Mouse (Mus musculus) embryo, embryonic 11.5 days (tissue): ENCODE data around the gene Asphd1.
"Not testable (repeated sequence)": the region's sequence is repeated elsewhere in the genome, so short reads cannot be mapped to it uniquely, and the experiment has no call there.

Experiments used
- DNase-seq: peaks from one replicate; pipeline ENCODE4 v3.0.0-alpha.2; 2012; ENCODE audit warnings: low read depth, low spot score

Asphd1 gene

GRCm38 (mm10) chr7:126950647-126951615 lies 1.5 kb upstream of the Asphd1 start:
- no peak for DNase-seq

GRCm38 (mm10) chr7:126949793-126950646 lies 638 bp upstream of the Asphd1 start, which contains the start of gene Sez6l2:
Gene Sez6l2, plus strand, starts transcription at chr7:126950563.
- DNase-seq, result peak; percentile 81

- DNase-seq, result no peak
Observed at GRCm38 (mm10) chr7:126948626-126949025, 756 bp downstream of the Asphd1 start.

GRCm38 (mm10) chr7:126946530-126946929 lies 2.9 kb downstream of the Asphd1 start:
- DNase-seq, result no peak

GRCm38 (mm10) chr7:126941801-126942200 lies 7.6 kb downstream of the Asphd1 start:
- no peak for DNase-seq

- DNase-seq, result no peak
Observed at GRCm38 (mm10) chr7:126941171-126941570, 8.2 kb downstream of the Asphd1 start.

GRCm38 (mm10) chr7:126932652-126933051 lies 16.7 kb downstream of the Asphd1 start:
- no peak for DNase-seq

GRCm38 (mm10) chr7:126929046-126929445 lies 20.3 kb downstream of the Asphd1 start:
- DNase-seq, result no peak

- DNase-seq, result peak; percentile 90
Observed at GRCm38 (mm10) chr7:126928384-126929037, 20.9 kb downstream of the Asphd1 start, which contains the start of gene Kctd13. Gene Kctd13, plus strand, starts transcription at chr7:126928879.

- no peak for DNase-seq
Observed at GRCm38 (mm10) chr7:126926299-126926698, 23.1 kb downstream of the Asphd1 start.

- DNase-seq, result no peak
Observed at GRCm38 (mm10) chr7:126923999-126924398, 25.4 kb downstream of the Asphd1 start.

GRCm38 (mm10) chr7:126922624-126923060 lies 26.7 kb downstream of the Asphd1 start, which contains the start of gene Tmem219:
Gene Tmem219, minus strand, starts transcription at chr7:126922917.
- no peak for DNase-seq

- no peak for DNase-seq
Observed at GRCm38 (mm10) chr7:126921563-126921962, 27.8 kb downstream of the Asphd1 start.

- DNase-seq, result no peak
Observed at GRCm38 (mm10) chr7:126919973-126920372, 29.4 kb downstream of the Asphd1 start.

GRCm38 (mm10) chr7:126918356-126918755 lies 31.0 kb downstream of the Asphd1 start:
- not testable (repeated sequence) for DNase-seq

GRCm38 (mm10) chr7:126914844-126915243 lies 34.5 kb downstream of the Asphd1 start:
- no peak for DNase-seq

GRCm38 (mm10) chr7:126905590-126905989 lies 43.8 kb downstream of the Asphd1 start:
- no peak for DNase-seq

GRCm38 (mm10) chr7:126899781-126900180 lies 49.6 kb downstream of the Asphd1 start:
- DNase-seq, result not testable (repeated sequence)

GRCm38 (mm10) chr7:126898102-126898990 lies 51.0 kb downstream of the Asphd1 start:
- DNase-seq, result peak; percentile 90

- no peak for DNase-seq
Observed at GRCm38 (mm10) chr7:126897390-126898101, 51.8 kb downstream of the Asphd1 start.
